Mouse (Mus musculus) limb, embryonic 14.5 days (tissue): ENCODE measurements at regions not wholly inside any gene's neighbourhood (a gene's known extent, or its start where the extent isn't known, plus 50 kb on each side); places are given as distances from the start of the nearest gene placed in this dataset.

Source experiments
- ATAC-seq: fragments of 200-750 bp; cut with Nextera tagmentation; 2 replicates; pipeline ENCODE4 v1.8.0; 2017; ENCODE audit warnings: low read depth, moderate number of reproducible peaks, moderate TSS enrichment; ENCODE audit not compliant: low FRiP score
- DNase-seq: peaks from one replicate; pipeline ENCODE4 v3.0.0-alpha.2; 2015; ENCODE audit warnings: low spot score
- H3K27ac ChIP-seq: fragments of 300-500 bp; sonication (generic); replicated peaks from 2 replicates; pipeline ENCODE4 v1.5.1; 2014; ENCODE audit warnings: low read depth, mild to moderate bottlenecking, low read length, moderate library complexity, mixed read lengths
- H3K27me3 ChIP-seq: fragments of 300-500 bp; sonication (generic); 2 replicates; pipeline ENCODE4 v1.6.1; 2014; ENCODE audit warnings: low read length, mixed read lengths; ENCODE audit not compliant: control insufficient read depth, insufficient read depth
- H3K36me3 ChIP-seq: fragments of 300-500 bp; sonication (generic); 2 replicates; pipeline ENCODE4 v1.6.1; 2014; ENCODE audit warnings: mild to moderate bottlenecking, low read length, moderate library complexity, mixed read lengths; ENCODE audit not compliant: control insufficient read depth, insufficient read depth
- H3K4me1 ChIP-seq: fragments of 300-500 bp; sonication (generic); 2 replicates; pipeline ENCODE4 v1.6.1; 2014; ENCODE audit warnings: antibody characterized with exemption, low read length, mixed read lengths; ENCODE audit not compliant: control insufficient read depth, insufficient read depth
- H3K4me2 ChIP-seq: fragments of 300-500 bp; sonication (generic); replicated peaks from 2 replicates; pipeline ENCODE4 v1.6.1; 2014; ENCODE audit warnings: low read depth, mild to moderate bottlenecking, low read length, moderate library complexity; ENCODE audit not compliant: severe bottlenecking
- H3K4me3 ChIP-seq: fragments of 300-500 bp; sonication (generic); replicated peaks from 2 replicates; pipeline ENCODE4 v1.5.1; 2014; ENCODE audit warnings: low read length
- H3K9ac ChIP-seq: fragments of 300-500 bp; sonication (generic); 2 replicates; pipeline ENCODE4 v1.6.1; 2014; ENCODE audit warnings: mild to moderate bottlenecking, low read depth, low read length, moderate library complexity; ENCODE audit not compliant: severe bottlenecking
- H3K9me3 ChIP-seq: fragments of 300-500 bp; sonication (generic); 2 replicates; pipeline ENCODE4 v1.6.1; 2016; ENCODE audit warnings: low read length; ENCODE audit not compliant: control insufficient read depth
- POLR2A ChIP-seq: fragments of 200-500 bp; IDR thresholded peaks from 2 replicates; pipeline ENCODE4 v1.8.0; 2012; ENCODE audit warnings: inconsistent platforms, mild to moderate bottlenecking, moderate library complexity, borderline replicate concordance; ENCODE audit not compliant: insufficient read depth, insufficient read length; ENCODE audit errors: extremely low read depth
- WGBS: fragments of 180-500 bp; shearing (Covaris S2); extraction: QIAGEN DNeasy Blood & Tissue Kit; methylation state at CpG from one replicate; pipeline ENCODE4 v1.1.7; 2014; 5-methylcytosine and 5-hydroxymethylcytosine counted together

DNA sequence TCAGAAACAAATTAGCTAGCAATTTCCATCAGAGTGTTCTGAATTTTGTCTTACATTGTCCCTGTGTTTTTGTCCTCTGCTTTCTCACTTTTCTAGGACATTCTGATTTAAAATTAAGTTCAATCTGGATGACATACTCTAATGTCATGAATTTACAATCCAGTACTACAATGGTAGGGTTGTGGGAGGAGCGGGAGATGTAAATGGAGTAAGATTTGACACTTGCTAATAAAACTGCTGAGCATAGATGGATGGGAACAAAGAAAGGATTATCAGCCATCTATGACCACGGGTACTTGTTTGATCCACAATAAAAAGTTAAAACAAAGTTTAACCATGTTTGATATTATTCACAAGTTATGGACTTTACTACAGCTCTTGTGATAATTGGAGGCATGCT is 94.9 kb upstream of the Erbb4 start:
- 82% methylated on average over 2 of the region's 2 CpGs for WGBS

DNA sequence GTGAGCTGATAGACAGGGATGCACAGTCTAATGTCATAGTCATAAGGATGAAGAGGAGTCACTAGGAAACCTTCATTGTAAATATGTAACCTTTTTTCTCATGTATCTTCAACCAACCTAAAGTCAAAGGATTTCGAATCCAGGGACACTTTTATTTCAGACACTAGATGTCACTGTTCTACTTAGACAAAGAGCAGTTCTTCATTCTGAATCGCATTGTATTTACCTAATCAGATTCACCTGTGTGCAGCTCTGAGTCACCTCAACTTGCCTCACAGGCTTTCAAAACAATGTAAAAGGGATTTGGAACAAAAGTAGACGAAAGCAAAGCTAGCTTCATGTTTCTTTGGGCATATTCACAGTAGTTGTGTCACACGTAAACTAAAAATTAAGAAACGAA is 57.3 kb upstream of the Erbb4 start:
- no peak overlapping the region for H3K4me2 ChIP-seq
- no peaks in the 10 kb centered on the region for H3K36me3 ChIP-seq
- no peaks in the 10 kb centered on the region for H3K9me3 ChIP-seq
- no peaks in the 10 kb centered on the region for H3K4me1 ChIP-seq
- no peak overlapping the region for H3K4me3 ChIP-seq
- DNase-seq (peak; percentile 5), ATAC-seq (no peak)
- TF ChIP-seq POLR2A, result no peak
- H3K27ac ChIP-seq, result no peak overlapping the region
- H3K9ac ChIP-seq, result no peak overlapping the region
- H3K27me3 ChIP-seq, result no peaks in the 10 kb centered on the region
- 48% methylated on average over 5 of the region's 5 CpGs for WGBS

More for the DNA sequence above, 94.9 kb upstream of the Erbb4 start:
- Histone ChIP-seq H3K9me3 (no peaks in the 10 kb centered on the region), H3K4me1 (no peaks in the 10 kb centered on the region), H3K36me3 (no peaks in the 10 kb centered on the region), H3K4me2 (no peak overlapping the region), H3K9ac (no peak overlapping the region), H3K4me3 (no peak overlapping the region), H3K27me3 (no peaks in the 10 kb centered on the region), H3K27ac (no peak overlapping the region)
- no peak for DNase-seq
- TF ChIP-seq POLR2A, result no peak
- ATAC-seq, result no peak
